Mouse (Mus musculus): Measurements from ENCODE around the gene Pde7b. TPM values are rescaled to one million over a fixed set of nuclear protein-coding genes. Genes with fewer than 3 reads are reported as not detected.

The Pde7b gene
- total and polyA plus RNA-seq, 3 experiments, result not detected

GRCm38 (mm10) chr10:20361542-20362449 is 363.1 kb downstream of the Pde7b start:
- no peak overlapping the region for H3K27ac ChIP-seq (ENCODE audit: insufficient read depth, low read depth)
- no peak overlapping the region for H3K4me3 ChIP-seq (replicated peaks in 1 of 3; ENCODE audit: low read depth in 2 of 3, low read length in 2 of 3, poor library complexity in 1 of 3)
- in situ Hi-C loops (cut with MboI; ENCODE audit: low pct_ligation_motif_present, low pct_unique_long_range_greater_than_20kb, low sequenced_read_pairs) (no loop called here), dilution Hi-C loops (cut with MboI; ENCODE audit: extremely low pct_ligation_motif_present, extremely low pct_unique_long_range_greater_than_20kb, low sequenced_read_pairs) (no loop called here)
- peak; percentile 41 for DNase-seq (ENCODE audit: extremely low read depth)
- H3K4me1 ChIP-seq (ENCODE audit: control insufficient read depth in 1 of 2, insufficient read depth in 2 of 2), result peaks cover 0 to 9% of the 10 kb centered on the region in 2 experiments; a peak in 2 of 4 replicates
- no peaks in the 10 kb centered on the region for H3K27me3 ChIP-seq (replicated peaks)
- TF ChIP-seq NELFE (IDR thresholded peaks at IDR 0.05; ENCODE audit: low read depth, low read length) (no peak), NRF1 (IDR thresholded peaks at IDR 0.05; ENCODE audit: low read depth, low read length) (no peak), MAZ (IDR thresholded peaks at IDR 0.05; ENCODE audit: low read depth, low read length) (no peak), TCF12 (IDR thresholded peaks at IDR 0.05; ENCODE audit: low read depth, low read length) (no peak), ZKSCAN1 (IDR thresholded peaks at IDR 0.05; ENCODE audit: borderline replicate concordance, low read depth, low read length) (no peak), HCFC1 (IDR thresholded peaks at IDR 0.05; ENCODE audit: low read depth, low read length) (no peak), GABPA (IDR thresholded peaks at IDR 0.05; ENCODE audit: insufficient replicate concordance, low read depth, low read length) (no peak), KAT2A (IDR thresholded peaks at IDR 0.05; ENCODE audit: insufficient replicate concordance, low read length) (no peak), ELF1 (IDR thresholded peaks at IDR 0.05; ENCODE audit: low read depth, low read length) (no peak), TBP (conservative IDR thresholded peaks at IDR 0.05; ENCODE audit: low read depth, low read length) (no peak), MAX (IDR thresholded peaks at IDR 0.05; ENCODE audit: low read length) (no peak), USF2 (conservative IDR thresholded peaks at IDR 0.05; ENCODE audit: low read depth, low read length) (no peak), BHLHE40 (IDR thresholded peaks at IDR 0.05; ENCODE audit: low read depth, low read length) (no peak), POLR2A (IDR thresholded peaks at IDR 0.05; ENCODE audit: low read depth, low read length) (no peak), ZNF384 (IDR thresholded peaks at IDR 0.05; ENCODE audit: low read depth, low read length) (no peak), POLR2AphosphoS2 (IDR thresholded peaks at IDR 0.05; ENCODE audit: low read depth, low read length) (no peak), JUND (conservative IDR thresholded peaks at IDR 0.05; ENCODE audit: low read depth, low read length) (0 out of 2 replicates have a peak, but pooled peaks have one; percentile 35), CHD1 (IDR thresholded peaks at IDR 0.05; ENCODE audit: low read depth, low read length) (no peak), MYC (IDR thresholded peaks at IDR 0.05; ENCODE audit: low read depth, low read length) (0 out of 2 replicates have a peak, but pooled peaks have one; percentile 27), MAFK (IDR thresholded peaks at IDR 0.05; ENCODE audit: insufficient replicate concordance, low read length) (no peak), ZC3H11A (IDR thresholded peaks at IDR 0.05; ENCODE audit: low read depth, low read length) (peak; percentile 34), UBTF (IDR thresholded peaks at IDR 0.05; ENCODE audit: low read depth, low read length) (no peak), CHD2 (IDR thresholded peaks at IDR 0.05; ENCODE audit: low read length) (no peak), JUN (IDR thresholded peaks at IDR 0.05; ENCODE audit: insufficient read depth, low read depth, low read length) (no peak), RAD21 (IDR thresholded peaks at IDR 0.05; ENCODE audit: low read depth, low read length) (peak; percentile 85), SIN3A (IDR thresholded peaks at IDR 0.05; ENCODE audit: low read length) (peak; percentile 78), EP300 (IDR thresholded peaks at IDR 0.05; ENCODE audit: low read length) (no peak), MXI1 (IDR thresholded peaks at IDR 0.05; ENCODE audit: low read depth, low read length) (no peak), E2F4 (IDR thresholded peaks at IDR 0.05; ENCODE audit: insufficient replicate concordance, low read depth, low read length) (0 out of 2 replicates have a peak, but pooled peaks have one; percentile 17), RCOR1 (conservative IDR thresholded peaks at IDR 0.05; ENCODE audit: low read depth, low read length) (no peak), USF1 (IDR thresholded peaks at IDR 0.05; ENCODE audit: low read depth, low read length) (no peak), MEF2A (IDR thresholded peaks at IDR 0.05; ENCODE audit: borderline replicate concordance, low read depth, low read length) (no peak), ETS1 (conservative IDR thresholded peaks at IDR 0.05; ENCODE audit: low read depth, low read length) (no peak), SMC3 (IDR thresholded peaks at IDR 0.05; ENCODE audit: low read depth, low read length) (peak; percentile 76), PAX5 (IDR thresholded peaks at IDR 0.05; ENCODE audit: low read length) (no peak), ZMIZ1 (IDR thresholded peaks at IDR 0.05; ENCODE audit: low read depth, low read length) (no peak), IRF4 (IDR thresholded peaks at IDR 0.05; ENCODE audit: low read depth, low read length) (no peak), CTCF (conservative IDR thresholded peaks at IDR 0.05 in 1 of 2, IDR thresholded peaks at IDR 0.05 in 1 of 2; ENCODE audit: low read depth in 2 of 2, low read length in 2 of 2) (peak; percentile 77 to 85)
- no peaks in the 10 kb centered on the region for H3K9me3 ChIP-seq (replicated peaks; ENCODE audit: low read length)
- no peaks in the 10 kb centered on the region for H3K79me2 ChIP-seq (replicated peaks; ENCODE audit: control insufficient read depth, extremely low read depth, insufficient read depth, poor library complexity, severe bottlenecking)
- H3K4me2 ChIP-seq (ENCODE audit: insufficient read depth, low read depth, poor library complexity, severe bottlenecking), result no peak overlapping the region
- peaks cover 25 to 65% of the 10 kb centered on the region in 2 experiments for H3K36me3 ChIP-seq (replicated peaks in 1 of 2; ENCODE audit: control insufficient read depth in 1 of 2, insufficient read depth in 1 of 2, low read length in 1 of 2)
- no peak overlapping the region for H3K9ac ChIP-seq (ENCODE audit: insufficient read depth, low read depth)

All from CH12.LX (cell line).